Mouse (Mus musculus) heart, embryonic 12.5 days (tissue): ENCODE results near the gene Gm5773. TPM values are rescaled to one million over a fixed set of nuclear protein-coding genes. Genes with fewer than 3 reads are reported as not detected.
"Not testable (repeated sequence)": the region's sequence is repeated elsewhere in the genome, so short reads cannot be mapped to it uniquely, and the experiment has no call there.

Experiments used
- ATAC-seq: fragments of 200-750 bp; cut with Nextera tagmentation; 2 replicates; pipeline ENCODE4 v1.8.0; 2017; ENCODE audit warnings: moderate TSS enrichment, moderate library complexity; ENCODE audit not compliant: insufficient number of reproducible peaks, low FRiP score
- H3K27ac ChIP-seq: fragments of 300-500 bp; sonication (generic); 2 replicates; pipeline ENCODE4 v1.5.1; 2016; ENCODE audit warnings: mild to moderate bottlenecking, moderate library complexity; ENCODE audit not compliant: poor library complexity, severe bottlenecking
- H3K27me3 ChIP-seq: fragments of 300-500 bp; sonication (generic); replicated peaks from 2 replicates; pipeline ENCODE4 v1.6.1; 2016; ENCODE audit warnings: mild to moderate bottlenecking, moderate library complexity
- H3K36me3 ChIP-seq: fragments of 300-500 bp; sonication (generic); 2 replicates; pipeline ENCODE4 v1.6.1; 2016; ENCODE audit warnings: mild to moderate bottlenecking, moderate library complexity
- H3K4me1 ChIP-seq: fragments of 300-500 bp; sonication (generic); replicated peaks from 2 replicates; pipeline ENCODE4 v1.6.1; 2016; ENCODE audit warnings: mild to moderate bottlenecking
- H3K4me2 ChIP-seq: fragments of 300-500 bp; sonication (generic); 2 replicates; pipeline ENCODE4 v1.6.1; 2016; ENCODE audit warnings: mild to moderate bottlenecking, moderate library complexity
- H3K4me3 ChIP-seq: fragments of 300-500 bp; sonication (generic); 2 replicates; pipeline ENCODE4 v1.5.1; 2016; ENCODE audit warnings: mild to moderate bottlenecking
- H3K9ac ChIP-seq: fragments of 300-500 bp; sonication (generic); 2 replicates; pipeline ENCODE4 v1.6.1; 2016; ENCODE audit warnings: mild to moderate bottlenecking, moderate library complexity
- H3K9me3 ChIP-seq: fragments of 300-500 bp; sonication (generic); replicated peaks from 2 replicates; pipeline ENCODE4 v1.6.1; 2016; ENCODE audit warnings: mild to moderate bottlenecking, moderate library complexity
- WGBS: fragments of 180-500 bp; shearing (Covaris S2); methylation state at CpG from one replicate; pipeline ENCODE4 v1.1.7; 2016; 5-methylcytosine and 5-hydroxymethylcytosine counted together
- polyA plus RNA-seq: library from polyadenylated mRNA; unstranded; fragments of >200 nt; fragmentation: Nextera tagmentation; extraction: Ambion mirVana; gene quantifications from 2 replicates; pipeline ENCODE4 v1.2.1, GENCODE M21; 2016

Gm5773 gene
- not detected in 2 replicates for polyA plus RNA-seq

DNA sequence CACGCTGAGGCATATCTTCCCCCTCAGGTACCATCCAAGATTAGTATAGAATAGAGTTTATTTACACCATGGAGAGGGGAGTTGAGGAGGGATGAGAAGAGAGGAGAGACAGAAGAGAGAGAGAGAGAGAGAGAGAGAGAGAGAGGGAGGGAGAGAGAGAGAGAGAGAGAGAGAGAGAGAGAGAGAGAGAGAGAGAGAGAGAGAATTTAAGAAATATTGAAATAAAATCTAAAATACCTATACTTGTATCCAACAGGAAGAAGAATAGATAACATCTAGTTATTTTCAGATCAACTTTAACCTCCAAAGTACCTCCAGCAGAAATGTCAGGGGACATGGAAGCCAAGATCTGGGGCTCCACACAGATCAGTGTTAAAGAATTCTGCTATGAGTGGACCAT, at the start of gene Gm5773:
Gene Gm5773, plus strand, starts transcription at position 301 of the 400 bp plus-strand sequence.
- not testable (repeated sequence) for H3K9me3 ChIP-seq, H3K4me3 ChIP-seq, ATAC-seq, H3K4me1 ChIP-seq, H3K4me2 ChIP-seq, H3K27me3 ChIP-seq, H3K9ac ChIP-seq, H3K36me3 ChIP-seq, H3K27ac ChIP-seq
- WGBS: 73% methylated on average over 1 of the region's 1 CpGs

DNA sequence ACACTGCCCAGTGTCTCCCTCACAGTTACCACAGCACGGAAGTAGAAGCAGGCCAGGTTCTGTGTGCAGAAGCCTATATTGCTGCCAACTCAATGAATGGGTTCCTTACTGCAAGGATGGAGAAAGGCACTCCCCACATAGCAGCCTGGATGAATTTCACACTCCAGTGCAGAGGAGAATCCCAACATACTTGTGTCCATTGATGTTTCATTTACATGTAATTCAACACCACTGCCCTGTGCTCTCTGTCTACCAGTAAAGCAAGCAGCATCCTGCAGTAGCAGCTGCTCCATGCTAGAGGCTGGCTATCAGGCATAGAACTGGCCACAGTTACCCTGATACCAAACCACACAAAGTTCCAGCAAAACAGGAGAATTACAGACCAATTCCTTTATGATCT, 27.3 kb upstream of the Gm5773 start:
- not testable (repeated sequence) for H3K4me3 ChIP-seq, H3K9me3 ChIP-seq, ATAC-seq, H3K27me3 ChIP-seq, H3K36me3 ChIP-seq, H3K4me2 ChIP-seq, H3K9ac ChIP-seq, H3K27ac ChIP-seq, H3K4me1 ChIP-seq
- WGBS: 68% methylated on average over 1 of the region's 1 CpGs

DNA sequence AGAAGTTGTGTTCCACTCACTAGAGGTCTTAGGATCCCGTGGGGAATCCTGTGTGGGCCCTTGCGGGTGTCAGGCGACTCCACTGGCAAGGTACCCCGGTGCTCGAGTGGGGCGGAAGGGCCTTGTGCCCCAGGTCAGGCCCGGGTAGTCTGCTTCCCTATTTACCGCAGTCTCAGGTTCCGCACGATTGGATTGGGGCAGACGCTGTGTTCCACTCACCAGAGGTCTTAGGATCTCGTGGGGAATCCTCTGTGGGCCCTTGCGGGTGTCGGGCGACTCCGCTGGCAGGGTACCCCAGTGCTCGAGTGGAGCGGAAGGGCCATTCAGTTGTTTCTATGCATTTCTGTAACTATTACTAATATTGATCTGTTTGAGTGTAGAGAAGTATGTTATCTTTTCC, 18.8 kb upstream of the Gm5773 start:
- H3K27ac ChIP-seq, H3K36me3 ChIP-seq, H3K9me3 ChIP-seq, H3K27me3 ChIP-seq, H3K9ac ChIP-seq, H3K4me2 ChIP-seq, ATAC-seq, H3K4me1 ChIP-seq, H3K4me3 ChIP-seq: not testable (repeated sequence)
- 90% methylated on average over 18 of the region's 18 CpGs for WGBS

DNA sequence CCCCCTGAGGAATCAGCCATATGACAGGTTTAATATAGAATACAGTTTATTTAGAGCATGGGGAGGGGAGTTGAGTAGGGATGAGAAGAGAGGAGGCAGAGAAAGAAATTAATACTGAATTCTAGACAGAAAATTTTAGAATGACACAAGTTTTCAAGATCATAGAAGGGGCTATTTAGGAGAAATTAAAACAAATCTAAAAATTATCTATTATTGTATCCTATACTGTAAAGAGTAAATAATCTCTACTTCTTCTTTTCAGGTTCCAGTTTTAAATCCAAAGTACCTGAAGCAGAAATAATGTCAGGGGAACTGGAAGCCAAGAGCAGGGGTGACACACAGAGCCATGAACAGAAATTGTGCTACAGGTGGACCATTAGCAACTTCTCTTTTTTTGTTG, 23.3 kb downstream of the Gm5773 start, which contains the start of gene Tdpoz4:
Gene Tdpoz4, plus strand, starts transcription at position 301 of the 400 bp plus-strand sequence.
- not testable (repeated sequence) for H3K9ac ChIP-seq, ATAC-seq, H3K4me3 ChIP-seq, H3K27ac ChIP-seq, H3K9me3 ChIP-seq, H3K4me2 ChIP-seq, H3K36me3 ChIP-seq, H3K4me1 ChIP-seq, H3K27me3 ChIP-seq

DNA sequence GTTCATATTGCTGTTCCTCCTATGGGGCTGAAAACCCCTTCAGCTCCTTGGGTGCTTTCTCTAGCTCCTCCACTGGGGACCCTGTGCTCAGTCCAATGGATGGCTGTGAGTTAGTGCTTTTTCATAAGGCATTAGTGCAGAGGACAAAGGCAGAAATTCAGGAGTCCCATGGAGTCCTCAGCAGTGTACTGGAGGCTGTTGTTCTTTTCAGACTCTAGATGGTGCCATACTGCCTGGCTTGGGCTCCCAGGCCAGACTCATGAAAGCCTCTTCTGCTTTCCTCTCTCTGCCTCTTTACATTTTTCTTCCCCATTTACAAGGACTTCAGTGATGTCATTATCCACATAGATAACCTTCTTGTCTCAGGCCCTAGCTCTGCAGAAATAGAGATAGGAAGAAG, 40.5 kb downstream of the Gm5773 start:
- H3K4me3 ChIP-seq, H3K4me2 ChIP-seq, H3K27me3 ChIP-seq, H3K9ac ChIP-seq, ATAC-seq, H3K36me3 ChIP-seq, H3K9me3 ChIP-seq, H3K4me1 ChIP-seq, H3K27ac ChIP-seq: not testable (repeated sequence)

Other genes starting within 250 kb of the Gm5773 start
- 186 and 199 TPM in 2 replicates for gene S100a10, start 217.9 kb upstream of the Gm5773 start, polyA plus RNA-seq
- gene Tdpoz2, start 120.3 kb upstream of the Gm5773 start, polyA plus RNA-seq: not detected in 2 replicates
- not detected in 2 replicates for gene Tdpoz1, start 96.7 kb upstream of the Gm5773 start, polyA plus RNA-seq
- not detected in 2 replicates for gene Gm37596, start 79.9 kb upstream of the Gm5773 start, polyA plus RNA-seq
- gene Tdpoz4, start 23.4 kb downstream of the Gm5773 start, polyA plus RNA-seq: not detected in 2 replicates
- gene Tdpoz3, start 53.0 kb downstream of the Gm5773 start, polyA plus RNA-seq: not detected in 2 replicates
- gene Gm9117, start 170.5 kb downstream of the Gm5773 start, polyA plus RNA-seq: not detected in 2 replicates
- not detected in 2 replicates for gene Tdpoz5, start 188.3 kb downstream of the Gm5773 start, polyA plus RNA-seq